Mouse (Mus musculus): ENCODE results near the gene Chrna3.

Gene Chrna3

GRCm38 (mm10) chr9:54995645-54996044, 30.7 kb downstream of the Chrna3 start:
- DNase-seq (ENCODE audit: low read depth, low spot score) = no peak

DNA sequence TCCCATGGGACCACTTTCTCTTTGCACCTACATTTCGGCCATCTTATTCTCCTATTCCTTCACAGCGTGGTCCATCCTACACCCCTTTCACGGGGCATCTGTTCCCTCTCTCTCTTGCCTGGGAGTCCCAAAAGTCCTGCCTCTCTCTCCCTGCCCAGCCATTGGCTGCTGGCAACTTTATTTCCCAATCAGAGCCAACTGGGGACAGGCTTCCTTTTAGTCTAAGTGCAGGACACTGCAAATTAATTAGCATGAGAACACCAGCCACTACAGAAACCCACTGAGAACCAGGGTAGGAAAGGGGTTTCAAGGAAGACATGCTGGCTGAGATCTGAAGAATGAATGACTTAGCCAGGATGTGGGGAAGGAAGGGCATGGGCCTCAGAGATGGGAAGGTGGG, 32.0 kb downstream of the Chrna3 start:
- DNase-seq (ENCODE audit: low read depth, low spot score) = peak; percentile 71

DNA sequence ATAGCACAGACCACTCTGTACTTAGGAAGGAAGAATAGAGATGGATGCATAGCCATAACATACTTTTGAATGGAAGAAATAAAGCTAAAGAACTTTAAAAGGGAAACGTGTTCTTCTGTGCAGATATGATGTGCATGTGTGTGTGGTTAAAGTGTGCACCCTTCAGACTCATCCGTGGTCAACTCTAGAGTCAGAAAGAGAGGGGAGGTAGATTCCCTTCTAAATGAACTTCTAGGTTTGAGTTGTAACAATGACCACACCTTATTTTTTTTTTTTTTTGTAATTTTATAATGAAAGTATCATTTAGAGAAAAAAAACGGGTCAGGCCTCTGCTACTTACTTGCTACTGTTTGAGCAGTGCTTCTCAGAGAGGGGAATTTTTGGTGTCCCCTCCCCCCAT, 36.0 kb downstream of the Chrna3 start:
- DNase-seq (ENCODE audit: low read depth, low spot score) = no peak

GRCm38 (mm10) chr9:54982401-54982800, 44.0 kb downstream of the Chrna3 start:
- no peak for DNase-seq (ENCODE audit: low read depth, low spot score)

DNA sequence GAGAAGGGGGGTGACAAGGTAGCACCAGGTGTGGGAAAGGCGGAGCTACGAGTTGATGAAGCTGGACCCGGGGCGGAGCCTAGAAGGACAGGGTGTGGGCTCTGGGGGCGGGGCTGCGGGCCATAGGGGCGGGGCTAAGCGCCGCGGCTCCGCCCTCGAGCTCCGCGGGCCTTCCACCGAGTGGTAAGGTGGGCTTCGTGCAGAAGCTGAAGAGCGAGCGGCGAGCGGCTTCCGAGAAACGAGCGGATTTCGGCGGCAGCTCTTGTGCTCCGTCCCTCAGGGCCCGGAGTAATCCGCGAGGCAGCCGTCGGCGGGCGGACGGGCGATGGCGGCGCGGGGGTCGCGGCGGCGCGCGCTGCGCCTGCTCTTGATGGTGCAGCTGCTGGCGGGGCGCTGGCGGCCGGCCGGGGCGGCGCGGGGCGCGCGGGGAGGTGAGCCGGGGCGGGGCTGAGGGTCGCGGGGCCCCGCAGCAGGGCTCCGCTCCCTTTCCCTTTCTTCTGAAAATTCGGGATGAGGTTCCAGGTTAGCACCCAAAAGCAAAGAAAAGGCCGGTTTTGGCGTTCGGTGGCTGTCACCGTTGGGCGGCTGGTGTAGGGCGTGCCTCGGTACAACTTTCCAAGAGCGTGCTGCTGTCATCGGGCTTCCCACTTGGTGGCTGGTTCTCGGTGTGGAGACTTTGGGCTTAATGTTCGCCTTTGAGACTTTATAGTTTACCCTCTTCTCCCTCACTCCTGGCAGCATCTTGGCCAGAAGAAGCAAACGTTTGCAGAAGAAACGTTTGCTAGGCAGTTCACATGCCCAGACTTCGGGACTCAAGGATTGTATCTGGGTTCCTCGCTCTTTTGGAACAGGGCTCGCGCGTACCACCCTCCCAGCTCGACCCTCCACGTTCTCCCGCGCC, 44.8 kb downstream of the Chrna3 start:
- peak; percentile 84 for DNase-seq (ENCODE audit: low read depth, low spot score)

DNA sequence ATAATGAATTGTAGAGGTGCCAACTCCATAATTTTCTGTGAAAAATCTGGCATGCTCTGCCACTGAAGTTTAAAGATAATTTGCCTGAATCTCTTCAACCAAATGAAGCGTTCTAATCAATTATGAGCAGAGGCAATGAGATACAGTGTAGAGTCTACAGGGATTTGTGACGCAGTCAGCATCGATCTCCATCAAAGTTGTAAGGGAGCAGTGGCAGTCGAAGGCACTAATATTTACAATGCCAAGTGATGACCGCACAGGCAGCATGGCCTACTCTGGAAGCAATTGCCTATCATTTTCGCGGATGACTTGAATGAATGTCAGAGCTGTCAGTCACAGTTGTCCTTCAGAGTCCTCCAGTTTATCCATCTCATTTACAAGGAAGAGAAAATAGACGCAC, 45.7 kb downstream of the Chrna3 start, which contains the start of gene Chrna5:
TSS of gene Chrna5 (plus strand) at position 207 of the 400 bp plus-strand sequence.
- DNase-seq (ENCODE audit: low read depth, low spot score) = no peak

DNA sequence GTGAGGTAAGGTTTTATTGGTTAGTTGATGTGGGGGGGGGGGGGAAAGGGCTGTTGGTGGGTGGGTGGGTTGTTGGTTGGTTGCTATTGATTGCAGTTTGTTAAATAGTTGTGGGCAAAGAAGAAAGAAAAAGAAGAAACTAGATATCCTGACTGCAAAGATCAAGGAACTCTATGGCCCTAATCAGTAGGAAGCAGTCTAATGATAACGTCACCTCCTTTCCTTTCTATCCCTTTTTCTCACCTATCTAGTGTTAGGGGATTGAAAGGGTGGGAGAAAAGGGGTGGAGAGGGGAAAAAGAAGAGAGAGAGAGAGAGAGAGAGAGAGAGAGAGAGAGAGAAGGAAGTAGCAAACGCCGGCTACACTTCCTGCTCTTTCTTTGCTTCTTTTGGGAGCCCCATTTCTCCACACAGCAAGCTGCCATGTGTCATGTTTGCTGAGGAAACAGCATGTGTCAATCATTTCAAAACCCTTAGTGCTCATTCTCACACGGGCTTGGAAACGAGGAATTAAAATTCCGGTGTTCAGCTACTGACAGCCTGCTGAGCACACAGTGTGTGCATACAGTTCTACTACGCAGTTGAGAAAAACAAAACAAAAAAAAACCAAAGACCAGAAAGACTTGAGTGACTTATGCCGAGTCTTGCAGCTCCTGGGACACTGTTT, 56.3 kb downstream of the Chrna3 start:
- DNase-seq (ENCODE audit: low read depth, low spot score) = no peak

DNA sequence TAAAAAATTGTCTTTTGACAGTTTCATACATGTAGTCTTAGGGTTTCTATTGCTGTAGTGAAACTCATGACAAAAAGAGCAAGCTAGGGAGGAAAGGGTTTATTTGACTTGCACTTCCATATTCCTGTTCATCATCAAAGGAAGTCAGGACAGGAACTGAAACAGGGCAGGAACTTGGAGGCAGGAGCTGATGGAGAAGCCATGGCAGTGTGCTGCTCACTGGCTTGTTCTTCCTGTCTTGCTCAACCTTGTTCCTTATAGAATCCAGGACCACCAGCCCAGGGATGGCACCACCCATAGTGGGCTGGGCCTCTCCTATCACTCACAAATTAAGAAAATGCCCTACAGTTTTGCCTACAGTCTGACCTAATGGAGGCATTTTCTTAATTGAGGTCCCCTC, 62.7 kb downstream of the Chrna3 start:
- no peak for DNase-seq (ENCODE audit: low read depth, low spot score)

- no peak for DNase-seq (ENCODE audit: low read depth, low spot score)
These were observed 65.3 kb downstream of the Chrna3 start for GRCm38 (mm10) chr9:54961059-54961458.

Data from R1 (cell line).